Comparison of ENCODE assay signal across 20 mouse cellular contexts in the genomic region with DNA sequence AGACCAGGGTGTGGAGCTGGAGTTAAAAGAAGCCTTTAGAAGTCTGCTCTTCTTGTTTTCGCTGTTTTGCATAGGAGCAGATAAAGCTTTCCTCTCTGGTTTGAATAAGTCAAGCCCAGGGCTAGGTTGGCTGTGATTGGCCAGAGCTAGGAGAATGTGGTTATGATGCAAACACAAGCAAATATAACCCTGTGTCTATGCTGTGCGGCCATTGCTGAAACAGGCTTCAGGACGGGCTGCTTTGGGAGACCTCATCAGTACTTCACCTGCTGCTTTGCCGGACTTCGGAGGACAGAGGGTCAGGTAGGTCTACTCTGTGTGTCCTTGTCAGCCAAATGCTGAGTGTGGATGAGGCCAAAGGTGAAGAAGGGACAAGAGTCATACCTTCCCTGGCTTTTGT. TPM values are rescaled to one million over a fixed set of nuclear protein-coding genes. Genes with fewer than 3 reads are reported as not detected.
A peak's percentile ranks its signal among the peaks of the same experiment; 100 is the strongest.
DNase-seq lines count a peak whose midpoint lies in the region; ATAC-seq lines count a peak whose summit lies in the region.
"Had no signal": no experiment of that assay in that cellular context is flagged by ENCODE, and none has a peak within 500 bp of the region (broad histone marks: within the 10 kb centered on the region; RNA-seq: fewer than 3 reads in every experiment).

Avil (plus strand) TSS at position 181 of the 400 bp plus-strand sequence.

- H3K4me1 ChIP-seq in kidney, embryonic 14.5 days (ENCODE audit: control insufficient read depth, insufficient read depth, low read length): no peaks in the 10 kb centered on the region
- H3K4me1 ChIP-seq in neural tube, embryonic 13.5 days (replicated peaks): no peaks in the 10 kb centered on the region
- H3K4me1 ChIP-seq: limb, embryonic 12.5 days; midbrain, embryonic 13.5 days had no signal

- H3K4me2 ChIP-seq in kidney, embryonic 14.5 days (replicated peaks; ENCODE audit: low read depth, low read length): no peak within 1 kb of the TSS
- no peak within 1 kb of the TSS for H3K4me2 ChIP-seq in neural tube, embryonic 13.5 days
- H3K4me2 ChIP-seq: limb, embryonic 12.5 days; midbrain, embryonic 13.5 days had no signal

- 89% methylated on average over 5 of the region's 5 CpGs for WGBS in kidney, embryonic 14.5 days
- WGBS in neural tube, embryonic 13.5 days: 88% methylated on average over 5 of the region's 5 CpGs

- H3K27ac ChIP-seq in kidney, embryonic 14.5 days (ENCODE audit: low read depth, low read length): no peak within 1 kb of the TSS
- H3K27ac ChIP-seq in neural tube, embryonic 13.5 days (replicated peaks): no peak within 1 kb of the TSS
- H3K27ac ChIP-seq: left cerebral cortex, adult 2 months; limb, embryonic 12.5 days; midbrain, embryonic 13.5 days had no signal

- peak; percentile 16 for DNase-seq in cerebellum, adult 9-10 months
- DNase-seq in cerebellum, adult 8-10 months: no peak
- DNase-seq in kidney, adult 8-10 months: no peak
- no peak for DNase-seq in neural tube, embryonic 10.5 days (ENCODE audit: extremely low spot score, low spot score)
- no peak for DNase-seq in left cerebral cortex, postnatal 36 days (ENCODE audit: low spot score in 2 of 2)
- DNase-seq in cerebellum, adult 11 months: no peak
- DNase-seq: adrenal gland, postnatal 10 days; cerebellum, adult 11-12 months; gastrocnemius, postnatal 10 days; kidney, postnatal 14 days; lung, adult 18-20 months; right cerebral cortex, postnatal 14 days; thymus, postnatal 36 days had no signal

- no peaks in the 10 kb centered on the region for H3K27me3 ChIP-seq in kidney, embryonic 14.5 days (ENCODE audit: control insufficient read depth, insufficient read depth, low read length)
- no peaks in the 10 kb centered on the region for H3K27me3 ChIP-seq in neural tube, embryonic 13.5 days
- H3K27me3 ChIP-seq: limb, embryonic 12.5 days; midbrain, embryonic 13.5 days had no signal

- H3K36me3 ChIP-seq in kidney, embryonic 14.5 days (ENCODE audit: control insufficient read depth, insufficient read depth, low read length): peaks cover 33% of the 10 kb centered on the region
- H3K36me3 ChIP-seq in neural tube, embryonic 13.5 days: peaks cover 42% of the 10 kb centered on the region

- ATAC-seq in kidney, embryonic 14.5 days (ENCODE audit: low FRiP score, low TSS enrichment): peak; percentile 39; the same call in 1 of the 2 replicates
- no peak for ATAC-seq in neural tube, embryonic 13.5 days (ENCODE audit: low read depth)
- ATAC-seq: inflammation-experienced regulatory T-cells, adult 6 months; midbrain, embryonic 13.5 days had no signal

- no peak within 1 kb of the TSS for H3K9ac ChIP-seq in kidney, embryonic 14.5 days (ENCODE audit: low read depth, low read length)
- no peak within 1 kb of the TSS for H3K9ac ChIP-seq in neural tube, embryonic 13.5 days
- H3K9ac ChIP-seq: limb, embryonic 12.5 days; midbrain, embryonic 13.5 days had no signal

- intact Hi-C loops in left cerebral cortex, postnatal 36 days (cut with DNase I): no loop called here

- H3K4me3 ChIP-seq in kidney, embryonic 14.5 days (ENCODE audit: low read length): no peak within 1 kb of the TSS
- no peak within 1 kb of the TSS for H3K4me3 ChIP-seq in neural tube, embryonic 13.5 days
- H3K4me3 ChIP-seq: left cerebral cortex, adult 2 months; limb, embryonic 12.5 days; midbrain, embryonic 13.5 days had no signal

- no peaks in the 10 kb centered on the region for H3K9me3 ChIP-seq in kidney, embryonic 14.5 days (ENCODE audit: control insufficient read depth, low read length)
- H3K9me3 ChIP-seq in neural tube, embryonic 13.5 days: no peaks in the 10 kb centered on the region
- H3K9me3 ChIP-seq: limb, embryonic 12.5 days; midbrain, embryonic 13.5 days had no signal

RNA-seq across cellular contexts. Expression of gene Avil, which starts in this region (rescaled TPM):
- 0.19 and 0.20 TPM in 2 replicates for polyA plus RNA-seq in kidney, embryonic 14.5 days (2014; fragmentation: Nextera tagmentation; extraction: Ambion mirVana)
- polyA plus RNA-seq in neural tube, embryonic 13.5 days (2015; fragmentation: Nextera tagmentation; extraction: Ambion mirVana): 23.0 and 36.0 TPM in 2 replicates
- under 1 TPM; 0.16 to 0.20 TPM for total RNA-seq in left cerebral cortex, postnatal 36 days (2021)
- total RNA-seq: common myeloid progenitor, adult 5-6 weeks had no signal

Comparison
In these comparisons a context has a peak if more than half of its experiments do, and no peak if none do; other contexts are left out.
1. RNA of gene Avil (polyA plus RNA-seq): 23.0 to 36.0 TPM in neural tube, embryonic 13.5 days; 0.19 to 0.20 TPM in kidney, embryonic 14.5 days; every median in the first group is over 10 times any median in the second.
2. Peak in ATAC-seq in kidney, embryonic 14.5 days; RNA of the gene not detected or under 1 TPM.